Mouse (Mus musculus): Measurements from ENCODE around the gene Nat8f6. TPM values are rescaled to one million over a fixed set of nuclear protein-coding genes. Genes with fewer than 3 reads are reported as not detected.

Nat8f6 gene
- polyA plus RNA-seq, 1 experiment, result not detected

Small RNA genes within 50 kb of the gene (microRNA-seq; reads per million reads assigned to microRNA genes)
- gene Mir6375 (ENCODE audit: borderline microRNAs expressed), result not detected

Other genes with a start within 250 kb of the Nat8f6 start
- 1.4 TPM for gene Alms1, start 233.4 kb downstream of the Nat8f6 start, polyA plus RNA-seq (2012; fragmentation: generic; extraction: Trizol)
- gene Nat8f7, start 107.7 kb downstream of the Nat8f6 start, polyA plus RNA-seq (2012; fragmentation: generic; extraction: Trizol), result not detected
- not detected for gene Nat8f3, start 55.2 kb downstream of the Nat8f6 start, polyA plus RNA-seq (2012; fragmentation: generic; extraction: Trizol)
- gene Nat8f5, start within 50 bp of the Nat8f6 start, polyA plus RNA-seq (2012; fragmentation: generic; extraction: Trizol), result not detected
- not detected for gene Nat8, start 11.1 kb upstream of the Nat8f6 start, polyA plus RNA-seq (2012; fragmentation: generic; extraction: Trizol)
- gene Nat8f2, start 48.2 kb upstream of the Nat8f6 start, polyA plus RNA-seq (2012; fragmentation: generic; extraction: Trizol), result not detected
- gene Nat8f4, start 83.9 kb upstream of the Nat8f6 start, polyA plus RNA-seq (2012; fragmentation: generic; extraction: Trizol), result 0.04 TPM
- 25.6 TPM for gene Tprkb, start 90.9 kb upstream of the Nat8f6 start, polyA plus RNA-seq (2012; fragmentation: generic; extraction: Trizol)
- gene Nat8f1, start 94.7 kb upstream of the Nat8f6 start, polyA plus RNA-seq (2012; fragmentation: generic; extraction: Trizol), result 1.8 TPM
- 14.5 TPM for gene Dusp11, start 140.7 kb upstream of the Nat8f6 start, polyA plus RNA-seq (2012; fragmentation: generic; extraction: Trizol)
- gene Figla, start 195.2 kb upstream of the Nat8f6 start, polyA plus RNA-seq (2012; fragmentation: generic; extraction: Trizol), result 0.05 TPM
- gene Add2, start 207.7 kb upstream of the Nat8f6 start, polyA plus RNA-seq (2012; fragmentation: generic; extraction: Trizol), result 6.7 TPM

Measured in C2C12 (cell line).